Mouse (Mus musculus): ENCODE data around the gene Foxn3.

Foxn3 gene

DNA sequence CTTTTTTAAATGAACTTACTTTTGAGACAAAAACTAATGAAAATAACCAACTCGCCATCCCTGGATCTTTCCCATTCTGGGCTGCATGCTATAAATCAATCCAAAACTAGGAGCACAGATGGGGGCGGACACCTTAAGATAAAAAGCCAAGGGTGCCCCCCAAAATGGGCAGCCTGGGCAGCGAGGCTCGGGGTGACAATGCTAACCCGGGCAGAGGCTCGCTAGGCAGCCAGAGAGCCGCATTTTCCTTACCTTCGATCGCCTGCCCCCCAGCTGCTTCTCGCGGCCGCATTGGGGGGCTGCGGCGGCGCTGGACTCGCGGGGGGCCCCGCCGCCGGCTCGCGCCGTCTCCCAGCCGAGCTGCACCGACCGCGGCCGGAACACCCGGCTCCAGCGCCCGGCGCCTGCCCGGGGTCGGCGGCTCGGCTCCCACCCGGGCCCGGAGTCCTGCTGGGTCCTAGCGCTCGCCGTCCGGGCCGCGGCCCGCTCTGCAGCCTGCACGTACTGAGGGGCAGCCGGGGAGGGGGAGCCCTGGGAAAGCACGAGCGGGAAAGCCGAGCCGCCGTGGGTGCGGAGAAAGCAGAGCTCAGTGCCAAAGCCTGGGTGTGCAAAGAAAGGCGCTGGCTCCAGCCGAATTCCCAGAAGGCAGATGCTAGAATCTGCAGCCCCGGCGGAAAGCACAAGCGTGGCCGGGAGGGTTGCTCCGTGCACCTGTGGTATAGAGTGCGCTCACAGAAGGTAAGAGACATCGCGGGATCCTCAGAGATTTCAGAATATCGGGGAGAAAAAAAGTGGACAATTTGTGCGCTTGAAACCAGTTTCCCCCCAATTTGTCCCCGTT is at the start of gene Foxn3:
TSS of gene Foxn3 (minus strand) at position 364 of the 841 bp plus-strand sequence.
- peak; percentile 29 to 37 for DNase-seq (ENCODE audit: low read depth in 2 of 2, low spot score in 2 of 2)

DNA sequence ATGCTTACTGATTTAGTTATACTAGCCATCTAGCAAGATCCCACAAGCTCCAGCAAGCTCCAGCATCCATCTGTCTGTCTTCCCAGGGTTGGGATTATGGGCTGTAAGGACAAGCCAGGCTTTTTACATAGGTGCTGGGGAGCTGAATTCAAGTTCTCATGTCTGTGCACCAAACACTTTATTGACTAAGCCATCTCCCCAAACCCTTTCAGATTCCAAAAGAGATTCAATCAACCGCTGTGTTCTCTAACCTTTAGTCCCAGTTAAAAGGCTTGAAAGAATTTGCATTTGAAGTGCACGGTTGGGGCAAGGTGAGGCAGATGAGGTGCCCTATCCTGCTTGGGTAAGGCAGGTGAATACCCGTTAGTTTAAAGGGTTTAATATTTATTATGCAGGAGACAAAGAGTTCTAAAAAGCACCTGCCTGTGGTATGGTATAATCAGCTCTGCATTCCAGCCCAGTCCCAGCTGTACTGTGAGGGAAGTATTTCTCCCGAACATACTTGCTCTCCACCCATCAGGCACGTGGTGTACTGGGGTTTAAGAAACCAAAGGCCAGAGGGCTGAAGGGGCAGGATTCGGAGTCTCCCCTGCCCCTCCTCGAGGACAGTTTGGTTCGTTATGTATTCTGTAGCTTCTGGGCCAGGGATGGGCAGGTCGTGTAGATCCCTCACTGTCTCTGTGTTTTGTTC is 48.9 kb upstream of the Foxn3 start:
- no peak for DNase-seq (ENCODE audit: low read depth in 2 of 2, low spot score in 2 of 2)

DNA sequence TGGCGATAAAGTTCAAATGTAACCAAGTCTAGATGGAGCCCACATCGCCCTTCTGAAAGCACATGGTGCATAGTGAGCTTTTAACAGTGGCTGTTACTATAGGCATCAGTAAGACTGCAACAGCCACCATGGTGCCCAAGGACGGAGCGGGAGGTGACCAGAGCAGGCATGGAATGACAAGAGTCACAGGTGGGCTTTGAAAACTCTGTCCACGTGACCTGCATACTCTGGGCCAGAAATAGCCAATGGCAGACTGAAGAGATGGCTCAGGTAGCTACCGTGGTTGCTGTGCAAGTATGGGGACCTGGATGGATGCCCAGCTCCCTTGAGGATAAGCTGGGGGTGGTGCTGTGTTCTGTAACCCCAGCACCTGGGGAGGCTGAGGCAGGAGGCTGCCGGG is 47.5 kb upstream of the Foxn3 start:
- DNase-seq (ENCODE audit: low read depth in 2 of 2, low spot score in 2 of 2): no peak

GRCm38 (mm10) chr12:99610069-99610815 is 46.9 kb upstream of the Foxn3 start:
- no peak for DNase-seq (ENCODE audit: low read depth in 2 of 2, low spot score in 2 of 2)

DNA sequence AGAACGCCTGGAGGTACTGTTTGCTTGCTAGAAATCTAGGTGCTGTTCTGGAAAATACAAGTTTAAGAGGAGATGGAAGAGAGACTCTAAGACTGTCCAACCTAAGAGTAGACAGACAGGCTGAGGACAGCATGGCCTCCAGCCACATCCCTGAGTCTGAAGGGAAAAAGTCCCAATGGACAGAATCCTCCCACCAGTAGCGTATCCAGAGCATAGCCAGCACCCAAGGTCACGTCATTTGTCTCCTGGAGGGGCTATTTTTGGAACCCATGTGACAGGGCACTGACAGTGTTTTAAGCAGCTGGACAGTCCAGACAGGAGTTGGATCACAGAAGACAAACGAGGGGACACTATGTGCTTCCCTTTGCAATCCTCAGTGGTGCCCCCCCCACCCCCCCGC is 46.3 kb upstream of the Foxn3 start:
- DNase-seq (ENCODE audit: low read depth in 2 of 2, low spot score in 2 of 2): no peak

DNA sequence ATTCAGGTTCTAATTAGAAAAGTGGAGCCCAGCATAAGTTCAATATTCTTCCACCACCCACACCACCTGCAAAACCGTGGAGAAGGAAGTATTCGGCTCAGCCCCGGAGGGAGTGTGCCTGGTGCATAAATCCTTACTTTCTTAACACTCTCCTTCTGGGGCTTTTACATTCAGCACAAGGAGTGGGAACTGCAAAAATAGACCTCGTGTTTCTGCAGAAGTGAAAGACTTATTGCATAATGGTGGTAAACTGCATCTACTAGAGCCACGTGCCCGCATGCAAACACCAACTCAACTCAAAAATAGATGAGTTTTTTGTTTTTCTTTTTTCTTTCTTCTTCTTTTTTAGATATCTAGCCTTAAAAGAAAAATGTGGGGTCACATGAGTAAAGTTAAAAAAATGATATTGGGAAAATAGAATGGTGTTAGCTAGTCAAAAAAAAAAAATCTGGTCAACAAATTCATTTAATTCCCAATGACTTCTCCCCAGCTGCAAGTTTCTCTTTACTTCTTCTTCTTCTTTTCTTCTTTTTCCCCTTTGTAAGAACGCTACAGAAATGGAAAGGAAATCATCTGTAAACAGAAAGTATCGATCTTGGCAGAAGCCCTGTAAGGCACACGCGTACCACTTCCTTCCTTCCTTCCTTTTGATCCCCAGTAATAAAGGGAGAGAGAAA is 45.0 kb upstream of the Foxn3 start:
- DNase-seq (ENCODE audit: low read depth in 2 of 2, low spot score in 2 of 2): no peak

GRCm38 (mm10) chr12:99603381-99603780 is 40.0 kb upstream of the Foxn3 start:
- no peak for DNase-seq (ENCODE audit: low read depth in 2 of 2, low spot score in 2 of 2)

DNA sequence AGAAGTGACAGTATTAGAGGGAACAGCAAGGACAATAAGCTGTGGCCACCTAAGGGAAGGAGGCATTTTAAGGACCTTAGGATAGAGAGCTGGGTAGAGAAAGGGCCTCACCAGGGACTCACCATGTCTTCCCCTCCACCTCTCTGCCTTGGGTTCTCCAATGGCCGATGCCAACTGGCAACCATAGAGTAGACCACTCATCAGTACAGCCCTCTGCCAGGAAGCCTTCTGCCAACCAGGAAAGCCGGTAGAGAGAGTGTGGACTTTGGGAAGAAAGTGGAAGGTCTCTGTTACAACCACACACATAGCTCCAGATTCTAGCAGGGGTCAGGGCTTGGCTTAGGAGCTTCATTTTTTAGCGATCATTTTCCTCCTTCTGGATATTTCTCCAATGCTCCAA is 38.5 kb upstream of the Foxn3 start:
- no peak for DNase-seq (ENCODE audit: low read depth in 2 of 2, low spot score in 2 of 2)

DNA sequence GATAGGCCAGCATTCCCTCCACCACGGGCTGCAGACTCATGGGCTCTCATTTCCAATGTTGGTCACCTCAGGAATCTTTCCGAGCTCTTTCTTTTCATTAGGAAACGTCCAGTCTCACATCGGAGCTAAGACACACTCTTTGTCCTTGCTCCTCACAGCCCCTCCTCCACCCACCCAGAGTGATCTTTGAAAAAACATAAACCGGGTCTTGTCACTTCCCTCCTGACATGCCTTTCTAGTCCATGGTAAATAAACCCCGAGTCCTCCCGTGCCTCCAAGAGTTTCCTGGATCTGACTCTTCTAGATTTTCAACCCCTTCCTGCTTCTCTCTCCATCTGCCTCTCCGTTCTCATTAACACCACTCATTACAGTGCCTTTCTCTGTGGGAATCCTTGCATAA is 38.0 kb upstream of the Foxn3 start:
- DNase-seq (ENCODE audit: low read depth in 2 of 2, low spot score in 2 of 2): no peak

- DNase-seq (ENCODE audit: low read depth in 2 of 2, low spot score in 2 of 2): no peak
Observed at GRCm38 (mm10) chr12:99599606-99600005, 36.2 kb upstream of the Foxn3 start.

- no peak for DNase-seq (ENCODE audit: low read depth in 2 of 2, low spot score in 2 of 2)
Observed at GRCm38 (mm10) chr12:99596397-99596796, 33.0 kb upstream of the Foxn3 start.

GRCm38 (mm10) chr12:99587338-99587737 is 24.0 kb upstream of the Foxn3 start:
- no peak for DNase-seq (ENCODE audit: low read depth in 2 of 2, low spot score in 2 of 2)

GRCm38 (mm10) chr12:99579989-99580388 is 16.6 kb upstream of the Foxn3 start:
- no peak for DNase-seq (ENCODE audit: low read depth in 2 of 2, low spot score in 2 of 2)

DNA sequence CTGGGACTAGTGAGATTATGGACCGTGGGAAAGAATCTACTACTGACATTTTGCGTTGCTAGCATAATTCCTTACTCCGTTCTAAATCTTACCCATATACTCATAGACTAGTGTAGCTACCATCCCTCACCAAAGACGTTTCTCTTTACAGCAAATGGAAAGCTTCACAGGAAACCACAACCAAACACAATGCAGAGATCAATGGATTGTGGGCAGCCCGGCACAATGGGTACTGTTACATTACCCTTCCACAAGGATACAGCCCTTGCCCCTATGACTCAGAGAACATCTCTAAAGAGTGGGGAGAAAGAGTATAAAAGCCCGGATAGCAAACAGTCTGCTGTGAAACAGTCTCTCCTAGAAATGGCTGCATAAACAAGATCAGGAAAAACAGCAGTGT is 13.3 kb upstream of the Foxn3 start:
- peak; percentile 43 to 57 for DNase-seq (ENCODE audit: low read depth in 2 of 2, low spot score in 2 of 2)

DNA sequence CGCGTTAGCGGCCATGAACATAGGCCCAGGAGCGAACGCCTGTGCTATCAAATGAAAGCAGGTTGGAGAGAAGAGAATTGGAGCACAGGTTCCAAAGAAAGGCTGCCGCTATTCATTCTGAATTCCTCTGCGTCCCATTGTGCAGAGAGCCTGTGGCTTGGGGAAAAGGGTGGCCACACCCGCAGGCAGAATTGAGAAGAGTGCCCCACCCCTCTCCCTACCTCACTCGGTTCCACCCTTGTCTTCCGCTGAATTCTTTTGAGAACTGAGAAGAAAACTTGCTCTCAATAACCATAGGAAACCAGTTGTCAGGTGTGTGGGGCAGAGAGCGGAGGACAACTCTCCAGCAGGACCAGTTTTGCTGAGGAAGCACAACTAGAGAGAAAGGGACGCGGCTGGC is 10.9 kb upstream of the Foxn3 start:
- no peak for DNase-seq (ENCODE audit: low read depth in 2 of 2, low spot score in 2 of 2)

DNA sequence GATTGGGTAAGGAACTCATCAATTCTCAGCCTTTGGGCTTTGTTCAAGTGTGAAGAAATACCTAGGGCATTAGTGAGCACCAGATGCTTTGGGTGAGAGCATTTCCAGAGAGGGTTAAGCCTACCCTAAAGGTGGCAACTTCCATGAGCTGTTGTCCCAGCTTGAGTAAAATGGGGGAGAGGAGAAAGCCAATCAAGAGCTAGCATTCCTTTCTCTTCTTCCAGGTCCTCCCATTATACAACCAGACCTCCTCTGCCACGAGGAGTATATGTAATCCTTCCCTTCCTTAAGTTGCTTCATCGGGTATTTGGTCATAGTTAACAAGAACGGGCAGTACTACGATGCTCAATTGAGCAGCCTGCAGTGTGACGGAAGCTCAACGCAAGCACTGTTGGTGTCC is 9.7 kb upstream of the Foxn3 start:
- DNase-seq (ENCODE audit: low read depth in 2 of 2, low spot score in 2 of 2): no peak

GRCm38 (mm10) chr12:99571999-99572398 is 8.6 kb upstream of the Foxn3 start:
- peak in 1 of 2 experiments; percentile 38 for DNase-seq (ENCODE audit: low read depth in 2 of 2, low spot score in 2 of 2)

DNA sequence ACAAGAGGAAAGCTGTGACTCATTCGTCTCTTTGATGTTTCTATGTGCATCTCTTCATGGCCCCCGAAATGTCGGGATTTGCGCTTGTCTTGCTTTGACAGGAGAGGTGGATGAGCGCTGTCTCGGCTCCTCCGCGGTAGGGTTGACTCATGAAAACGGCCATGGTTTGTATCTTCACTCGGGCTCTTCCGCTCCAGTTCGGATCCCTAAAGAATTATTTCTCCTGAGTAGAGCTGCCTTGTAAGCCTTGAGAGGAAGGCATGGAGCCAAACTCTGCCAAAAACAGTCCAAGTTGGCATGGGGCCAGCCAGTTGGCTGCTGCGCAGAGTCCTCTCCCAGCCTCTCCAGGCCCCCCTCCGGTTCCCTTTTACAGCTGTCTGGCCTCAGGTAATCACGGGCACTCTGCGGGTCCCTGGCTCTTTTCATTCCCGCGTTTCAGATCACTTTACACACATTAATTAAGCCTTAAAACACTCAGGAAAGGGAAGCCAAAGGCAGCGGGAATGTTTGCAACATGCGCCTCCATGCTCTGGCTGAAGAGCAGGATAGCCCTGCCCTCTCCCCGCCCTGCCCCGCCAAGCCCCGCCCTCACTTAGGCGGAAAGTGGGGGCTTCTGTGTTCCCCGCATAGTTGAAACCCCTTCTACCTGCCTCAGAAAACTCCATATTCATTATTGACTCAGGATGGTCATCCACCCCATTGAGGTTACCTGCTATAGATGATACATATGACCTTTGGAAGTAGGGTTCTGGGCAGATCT is 7.0 kb upstream of the Foxn3 start:
- no peak for DNase-seq (ENCODE audit: low read depth in 2 of 2, low spot score in 2 of 2)

DNA sequence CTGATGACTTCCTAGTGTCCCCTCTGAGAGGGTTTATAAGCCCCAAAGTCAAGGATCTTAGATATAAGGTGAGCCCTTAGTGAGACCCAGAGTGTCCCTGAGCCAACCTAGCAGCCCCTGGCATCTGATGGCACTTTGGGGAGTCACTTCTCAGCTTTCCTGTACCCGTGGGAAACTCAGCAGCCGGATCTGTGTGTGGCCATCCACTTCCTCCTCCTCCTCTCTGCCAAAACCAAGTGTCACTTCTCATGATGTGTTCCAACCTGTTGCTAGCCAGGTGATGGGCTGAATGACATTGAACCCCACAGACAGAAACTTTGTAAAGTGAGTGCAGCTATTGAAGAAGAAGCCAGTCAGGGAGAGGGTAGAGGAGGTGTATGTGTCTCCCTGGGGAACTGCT is 2.2 kb upstream of the Foxn3 start:
- DNase-seq (ENCODE audit: low read depth in 2 of 2, low spot score in 2 of 2): no peak

DNA sequence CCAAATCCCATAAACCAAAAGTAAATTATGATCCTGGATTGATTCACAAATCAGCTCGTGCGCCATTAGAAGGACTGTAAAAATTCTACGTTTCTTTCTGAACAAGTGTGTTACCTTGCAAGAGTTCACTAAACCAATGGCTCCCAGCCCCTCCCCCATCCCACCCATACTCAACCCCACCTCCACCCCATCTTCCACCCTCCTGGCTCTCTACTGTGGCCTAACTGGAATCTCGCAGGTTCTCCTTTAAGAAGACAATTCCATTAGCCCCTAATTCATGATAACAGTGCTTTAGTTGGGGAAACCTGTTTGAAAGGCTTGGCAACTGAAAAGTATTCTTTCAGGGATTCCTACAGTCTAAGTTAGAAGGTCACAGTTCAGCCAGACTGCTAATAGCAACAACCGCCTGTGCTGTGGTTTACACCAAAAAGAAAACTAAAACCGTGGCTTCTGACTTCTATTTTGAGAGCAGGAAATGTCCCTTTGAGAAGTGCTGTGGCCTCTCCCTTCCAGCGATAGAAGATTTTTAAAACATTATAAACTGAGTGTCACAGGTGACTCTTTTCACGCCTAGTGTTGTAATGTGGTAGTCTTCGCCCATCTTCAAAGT is 1.0 kb upstream of the Foxn3 start:
- peak; percentile 15 to 46 for DNase-seq (ENCODE audit: low read depth in 2 of 2, low spot score in 2 of 2)
